Mouse (Mus musculus) liver, postnatal 0 days (tissue): ENCODE measurements at regions not wholly inside any gene's neighbourhood (a gene's known extent, or its start where the extent isn't known, plus 50 kb on each side); places are given as distances from the start of the nearest gene placed in this dataset.

Source experiments
- ATAC-seq: fragments of 200-750 bp; cut with Nextera tagmentation; 2 replicates; pipeline ENCODE4 v1.8.0; 2017; ENCODE audit warnings: mild to moderate bottlenecking, moderate library complexity
- DNase-seq: peaks from one replicate; pipeline ENCODE4 v3.0.0-alpha.2; 2016
- H3K27ac ChIP-seq: fragments of 300-500 bp; sonication (generic); 2 replicates; pipeline ENCODE4 v1.5.1; 2014; ENCODE audit warnings: antibody characterized with exemption, moderate library complexity, mild to moderate bottlenecking, low read depth
- H3K27me3 ChIP-seq: fragments of 300-500 bp; sonication (generic); 2 replicates; pipeline ENCODE4 v1.6.1; 2014; ENCODE audit warnings: low read length, control low read depth, mixed read lengths; ENCODE audit not compliant: insufficient read depth
- H3K36me3 ChIP-seq: fragments of 300-500 bp; sonication (generic); replicated peaks from 2 replicates; pipeline ENCODE4 v1.6.1; 2014; ENCODE audit warnings: mild to moderate bottlenecking, control low read depth, low read length, moderate library complexity, mixed read lengths; ENCODE audit not compliant: insufficient read depth
- H3K4me1 ChIP-seq: fragments of 300-500 bp; sonication (generic); 2 replicates; pipeline ENCODE4 v1.6.1; 2014; ENCODE audit warnings: antibody characterized with exemption, mild to moderate bottlenecking, control low read depth; ENCODE audit not compliant: insufficient read depth
- H3K4me2 ChIP-seq: fragments of 300-500 bp; sonication (generic); 2 replicates; pipeline ENCODE4 v1.6.1; 2014; ENCODE audit warnings: low read depth, mild to moderate bottlenecking, low read length, moderate library complexity, mixed read lengths
- H3K4me3 ChIP-seq: fragments of 300-500 bp; sonication (generic); 2 replicates; pipeline ENCODE4 v1.5.1; 2014; ENCODE audit warnings: low read depth, low read length
- H3K9ac ChIP-seq: fragments of 300-500 bp; sonication (generic); replicated peaks from 2 replicates; pipeline ENCODE4 v1.6.1; 2014; ENCODE audit warnings: mild to moderate bottlenecking, moderate library complexity
- H3K9me3 ChIP-seq: fragments of 300-500 bp; sonication (generic); 2 replicates; pipeline ENCODE4 v1.6.1; 2016; ENCODE audit warnings: mild to moderate bottlenecking, control low read depth, low read length, mixed read lengths
- CTCF ChIP-seq: sonication (generic); IDR thresholded peaks from 2 replicates; pipeline ENCODE4 v1.5.1; 2016; ENCODE audit warnings: antibody characterized with exemption, low read depth
- EP300 ChIP-seq: IDR thresholded peaks from 2 replicates; pipeline ENCODE4 v1.6.1; 2016; ENCODE audit warnings: antibody characterized with exemption, low read depth, mild to moderate bottlenecking
- WGBS: fragments of 180-500 bp; shearing (Covaris S2); extraction: QIAGEN DNeasy Blood & Tissue Kit; methylation state at CpG from one replicate; pipeline ENCODE4 v1.1.7; 2014; ENCODE audit not compliant: insufficient replicate concordance; 5-methylcytosine and 5-hydroxymethylcytosine counted together

GRCm38 (mm10) chr3:131737953-131738598 lies 173.5 kb downstream of the Papss1 start:
- no peak for DNase-seq
- H3K36me3 ChIP-seq, result no peaks in the 10 kb centered on the region
- TF ChIP-seq EP300 (no peak), CTCF (no peak)
- H3K27me3 ChIP-seq, result no peaks in the 10 kb centered on the region
- no peak for ATAC-seq
- H3K4me3 ChIP-seq, result no peak overlapping the region
- no peaks in the 10 kb centered on the region for H3K4me1 ChIP-seq
- no peak overlapping the region for H3K4me2 ChIP-seq
- H3K9ac ChIP-seq, result no peak overlapping the region
- WGBS, result 74% methylated on average over 17 of the region's 17 CpGs
- H3K9me3 ChIP-seq, result no peaks in the 10 kb centered on the region
- H3K27ac ChIP-seq, result no peak overlapping the region

GRCm38 (mm10) chr3:131755537-131755936 lies 191.0 kb downstream of the Papss1 start:
- ATAC-seq (no peak), DNase-seq (no peak)
- Histone ChIP-seq H3K27me3 (no peaks in the 10 kb centered on the region), H3K4me1 (no peaks in the 10 kb centered on the region), H3K9ac (no peak overlapping the region), H3K4me3 (no peak overlapping the region), H3K36me3 (no peaks in the 10 kb centered on the region), H3K4me2 (no peak overlapping the region), H3K27ac (no peak overlapping the region), H3K9me3 (peaks cover 3% of the 10 kb centered on the region)
- 67% methylated on average over 2 of the region's 2 CpGs for WGBS
- no peak for TF ChIP-seq EP300
- no peak for TF ChIP-seq CTCF

GRCm38 (mm10) chr3:131756126-131756525 lies 191.6 kb downstream of the Papss1 start:
- TF ChIP-seq CTCF (no peak), EP300 (no peak)
- 69% methylated on average over 5 of the region's 5 CpGs for WGBS
- DNase-seq, result no peak
- Histone ChIP-seq H3K4me1 (no peaks in the 10 kb centered on the region), H3K9me3 (peaks cover 3% of the 10 kb centered on the region), H3K4me2 (no peak overlapping the region), H3K36me3 (no peaks in the 10 kb centered on the region), H3K27ac (no peak overlapping the region), H3K27me3 (no peaks in the 10 kb centered on the region), H3K9ac (no peak overlapping the region), H3K4me3 (no peak overlapping the region)
- ATAC-seq, result no peak

- no peaks in the 10 kb centered on the region for H3K9me3 ChIP-seq
- no peak for TF ChIP-seq CTCF
- no peak for TF ChIP-seq EP300
- H3K9ac ChIP-seq, result no peak overlapping the region
- no peaks in the 10 kb centered on the region for H3K4me1 ChIP-seq
- H3K27me3 ChIP-seq, result no peaks in the 10 kb centered on the region
- H3K36me3 ChIP-seq, result no peaks in the 10 kb centered on the region
- no peak overlapping the region for H3K4me2 ChIP-seq
- no peak overlapping the region for H3K4me3 ChIP-seq
- whole genome bisulfite sequencing, result 41% methylated on average over 1 of the region's 1 CpGs
- H3K27ac ChIP-seq, result no peak overlapping the region
- DNase-seq, result no peak
- no peak for ATAC-seq
Measured at GRCm38 (mm10) chr3:131769976-131770375, 205.4 kb downstream of the Papss1 start.

GRCm38 (mm10) chr3:131770486-131770885 lies 205.9 kb downstream of the Papss1 start:
- no peaks in the 10 kb centered on the region for H3K9me3 ChIP-seq
- no peaks in the 10 kb centered on the region for H3K36me3 ChIP-seq
- no peak overlapping the region for H3K27ac ChIP-seq
- no peaks in the 10 kb centered on the region for H3K27me3 ChIP-seq
- no peaks in the 10 kb centered on the region for H3K4me1 ChIP-seq
- 67% methylated on average over 1 of the region's 1 CpGs for WGBS
- H3K4me2 ChIP-seq, result no peak overlapping the region
- H3K9ac ChIP-seq, result no peak overlapping the region
- DNase-seq (no peak), ATAC-seq (no peak)
- TF ChIP-seq EP300 (no peak), CTCF (no peak)
- H3K4me3 ChIP-seq, result no peak overlapping the region

- Histone ChIP-seq H3K9me3 (no peaks in the 10 kb centered on the region), H3K27ac (no peak overlapping the region), H3K4me1 (no peaks in the 10 kb centered on the region), H3K4me2 (no peak overlapping the region), H3K9ac (no peak overlapping the region), H3K4me3 (no peak overlapping the region), H3K27me3 (no peaks in the 10 kb centered on the region), H3K36me3 (no peaks in the 10 kb centered on the region)
- 64% methylated on average over 4 of the region's 4 CpGs for WGBS
- no peak for DNase-seq
- no peak for TF ChIP-seq CTCF
- TF ChIP-seq EP300, result no peak
- no peak for ATAC-seq
Measured at GRCm38 (mm10) chr3:131771863-131772546, 207.4 kb downstream of the Papss1 start.
